21 mouse cellular contexts compared by ENCODE assay signal in the genomic region with DNA sequence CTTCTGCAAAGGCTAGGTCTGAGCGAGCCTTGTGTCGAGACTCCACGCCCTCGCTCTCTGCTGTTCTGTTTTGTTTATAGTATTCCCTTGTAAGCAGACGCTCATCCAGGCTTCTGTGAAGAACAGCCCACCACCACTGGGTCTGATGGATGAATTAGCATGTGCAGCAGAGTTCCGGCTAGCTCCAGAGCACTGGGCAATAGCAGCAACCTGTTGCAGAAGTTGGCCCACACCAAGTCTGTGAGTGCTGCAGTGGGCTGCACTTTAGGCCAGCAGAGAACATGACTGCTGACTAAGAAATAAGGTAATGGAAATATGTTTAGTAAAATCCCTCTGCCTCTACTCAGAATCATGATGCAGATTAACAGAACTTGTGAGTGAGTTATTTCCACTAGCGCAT. TPM values are rescaled to one million over a fixed set of nuclear protein-coding genes. Genes with fewer than 3 reads are reported as not detected.
DNase-seq lines count a peak whose midpoint lies in the region; ATAC-seq and TF ChIP-seq lines count a peak whose summit lies in the region.
"Had no signal": no experiment of that assay in that cellular context is flagged by ENCODE, and none has a peak within 500 bp of the region (broad histone marks: within the 10 kb centered on the region; RNA-seq: fewer than 3 reads in every experiment).

No protein-coding gene starts in this region.

- peak; percentile 59 for DNase-seq in brain, embryonic 14.5 days (ENCODE audit: low read depth)
- DNase-seq in forebrain, embryonic 11.5 days (ENCODE audit: low spot score), result no peak
- DNase-seq in natural killer cell, adult 2 months (ENCODE audit: low spot score in 2 of 2), result no peak
- DNase-seq in urinary bladder, postnatal 36 days (ENCODE audit: low spot score in 2 of 2), result no peak
- DNase-seq in layer of hippocampus, postnatal 14 days (ENCODE audit: low spot score in 2 of 2), result no peak
- DNase-seq: cerebellum, adult 9-11 months; heart, adult 11 months; kidney, adult 9 months; liver; lung, adult 18-20 months; right cerebral cortex, postnatal 25 days had no signal

- TF ChIP-seq CTCF in brain, embryonic 14.5 days (IDR thresholded peaks at IDR 0.05; ENCODE audit: borderline replicate concordance, extremely low read depth, insufficient read depth, insufficient read length), result no peak

- H3K36me3 ChIP-seq in forebrain, embryonic 11.5 days (ENCODE audit: control insufficient read depth, insufficient read depth, low read length), result no peaks in the 10 kb centered on the region
- no peaks in the 10 kb centered on the region for H3K36me3 ChIP-seq in hindbrain, embryonic 12.5 days
- no peaks in the 10 kb centered on the region for H3K36me3 ChIP-seq in midbrain, embryonic 13.5 days
- H3K36me3 ChIP-seq: embryonic facial prominence, embryonic 10.5 days; G1E; heart, embryonic 15.5 days had no signal

- H3K27me3 ChIP-seq in forebrain, embryonic 11.5 days (ENCODE audit: control insufficient read depth, insufficient read depth, low read length), result no peaks in the 10 kb centered on the region
- H3K27me3 ChIP-seq in hindbrain, embryonic 12.5 days, result no peaks in the 10 kb centered on the region
- H3K27me3 ChIP-seq in midbrain, embryonic 13.5 days, result no peaks in the 10 kb centered on the region
- H3K27me3 ChIP-seq: heart, embryonic 15.5 days had no signal

- no peak for TF ChIP-seq POLR2A in brain, embryonic 14.5 days (IDR thresholded peaks at IDR 0.05; ENCODE audit: borderline replicate concordance, extremely low read depth, insufficient read depth, insufficient read length, poor library complexity, severe bottlenecking)

- H3K9ac ChIP-seq in forebrain, embryonic 11.5 days (ENCODE audit: low read length), result no peak overlapping the region; the same call in 1 of the 2 replicates
- H3K9ac ChIP-seq in hindbrain, embryonic 12.5 days, result no peak overlapping the region
- H3K9ac ChIP-seq in midbrain, embryonic 13.5 days (replicated peaks), result no peak overlapping the region
- H3K9ac ChIP-seq: heart, embryonic 15.5 days had no signal

- H3K27ac ChIP-seq in forebrain, embryonic 11.5 days (ENCODE audit: low read depth, low read length), result peak overlapping the region; percentile 66
- H3K27ac ChIP-seq in hindbrain, embryonic 12.5 days, result peak overlapping the region; percentile 49
- peak overlapping the region; percentile 81 for H3K27ac ChIP-seq in midbrain, embryonic 13.5 days
- H3K27ac ChIP-seq: embryonic facial prominence, embryonic 10.5 days; heart, embryonic 15.5 days; macrophage had no signal

- no peak overlapping the region for H3K4me2 ChIP-seq in forebrain, embryonic 11.5 days (ENCODE audit: low read depth, low read length, severe bottlenecking)
- H3K4me2 ChIP-seq in hindbrain, embryonic 12.5 days (replicated peaks), result no peak overlapping the region
- H3K4me2 ChIP-seq in midbrain, embryonic 13.5 days (replicated peaks), result peak overlapping the region; percentile 1; the same call in 1 of the 2 replicates
- H3K4me2 ChIP-seq: heart, embryonic 15.5 days had no signal

- WGBS in forebrain, embryonic 11.5 days, result 65% methylated on average over 7 of the region's 7 CpGs
- whole genome bisulfite sequencing in hindbrain, embryonic 12.5 days, result 50% methylated on average over 7 of the region's 7 CpGs
- WGBS in midbrain, embryonic 13.5 days, result 34% methylated on average over 7 of the region's 7 CpGs

- no peaks in the 10 kb centered on the region for H3K9me3 ChIP-seq in forebrain, embryonic 11.5 days (ENCODE audit: control insufficient read depth, low read length)
- H3K9me3 ChIP-seq in hindbrain, embryonic 12.5 days (replicated peaks), result no peaks in the 10 kb centered on the region
- no peaks in the 10 kb centered on the region for H3K9me3 ChIP-seq in midbrain, embryonic 13.5 days
- H3K9me3 ChIP-seq: embryonic facial prominence, embryonic 10.5 days; heart, embryonic 15.5 days had no signal

- peak; percentile 49 for ATAC-seq in forebrain, embryonic 11.5 days (replicated peaks; ENCODE audit: low FRiP score)
- peak; percentile 61 for ATAC-seq in hindbrain, embryonic 12.5 days (ENCODE audit: low FRiP score)
- ATAC-seq in midbrain, embryonic 13.5 days, result peak; percentile 53

- H3K4me1 ChIP-seq in forebrain, embryonic 11.5 days (replicated peaks; ENCODE audit: control insufficient read depth, insufficient read depth, low read length), result peaks cover 16% of the 10 kb centered on the region; the same call in 1 of the 2 replicates
- peaks cover 18% of the 10 kb centered on the region for H3K4me1 ChIP-seq in hindbrain, embryonic 12.5 days
- peaks cover 32% of the 10 kb centered on the region for H3K4me1 ChIP-seq in midbrain, embryonic 13.5 days (replicated peaks)
- H3K4me1 ChIP-seq: heart, embryonic 15.5 days had no signal

- no peak overlapping the region for H3K4me3 ChIP-seq in forebrain, embryonic 11.5 days (ENCODE audit: low read depth, low read length)
- H3K4me3 ChIP-seq in hindbrain, embryonic 12.5 days, result no peak overlapping the region
- H3K4me3 ChIP-seq in midbrain, embryonic 13.5 days (replicated peaks), result no peak overlapping the region
- H3K4me3 ChIP-seq: embryonic facial prominence, embryonic 10.5 days; erythroblast, embryonic 14.5 days; heart, embryonic 15.5 days had no signal

RNA-seq across cellular contexts. Expression of gene Krtap7-1, which starts 21.7 kb away (rescaled TPM):
- polyA plus RNA-seq in brain, embryonic 14.5 days (2012; rRNA removed), result 0.21 and 0.71 TPM in 2 replicates
- not detected in 2 replicates for polyA plus RNA-seq in forebrain, embryonic 11.5 days (2014; fragmentation: Nextera tagmentation; extraction: Ambion mirVana)
- not detected in 2 replicates for polyA plus RNA-seq in hindbrain, embryonic 12.5 days (2016; fragmentation: Nextera tagmentation; extraction: Ambion mirVana)
- not detected in 2 replicates for polyA plus RNA-seq in midbrain, embryonic 13.5 days (2015; fragmentation: Nextera tagmentation; extraction: Ambion mirVana)
- not detected for total RNA-seq in layer of hippocampus, postnatal 14 days (2021)
- total RNA-seq: adrenal gland, adult 18-20 months; G1E; layer of hippocampus, adult 18-20 months had no signal
- polyA plus RNA-seq: embryonic facial prominence, embryonic 10.5 days; erythroblast, embryonic 14.5 days; G1E; heart, embryonic 15.5 days; macrophage; urinary bladder, adult 2 months had no signal

RNA-seq across cellular contexts. Expression of gene Krtap11-1, which starts 41.1 kb away (rescaled TPM):
- not detected in 2 replicates for polyA plus RNA-seq in brain, embryonic 14.5 days (2012; rRNA removed)
- not detected in 2 replicates for polyA plus RNA-seq in forebrain, embryonic 11.5 days (2014; fragmentation: Nextera tagmentation; extraction: Ambion mirVana)
- polyA plus RNA-seq in hindbrain, embryonic 12.5 days (2016; fragmentation: Nextera tagmentation; extraction: Ambion mirVana), result not detected in 2 replicates
- polyA plus RNA-seq in midbrain, embryonic 13.5 days (2015; fragmentation: Nextera tagmentation; extraction: Ambion mirVana), result not detected in 2 replicates
- not detected for total RNA-seq in layer of hippocampus, postnatal 14 days (2021)
- total RNA-seq: adrenal gland, adult 18-20 months; G1E; layer of hippocampus, adult 18-20 months had no signal
- polyA plus RNA-seq: embryonic facial prominence, embryonic 10.5 days; erythroblast, embryonic 14.5 days; G1E; heart, embryonic 15.5 days; macrophage; urinary bladder, adult 2 months had no signal

RNA-seq across cellular contexts. Expression of gene Krtap8-1, which starts 42.1 kb away (rescaled TPM):
- polyA plus RNA-seq in brain, embryonic 14.5 days (2012; rRNA removed), result not detected in 2 replicates
- polyA plus RNA-seq in forebrain, embryonic 11.5 days (2014; fragmentation: Nextera tagmentation; extraction: Ambion mirVana), result not detected in 2 replicates
- polyA plus RNA-seq in hindbrain, embryonic 12.5 days (2016; fragmentation: Nextera tagmentation; extraction: Ambion mirVana), result not detected in 2 replicates
- not detected in 2 replicates for polyA plus RNA-seq in midbrain, embryonic 13.5 days (2015; fragmentation: Nextera tagmentation; extraction: Ambion mirVana)
- total RNA-seq in layer of hippocampus, postnatal 14 days (2021), result not detected
- total RNA-seq: adrenal gland, adult 18-20 months; G1E; layer of hippocampus, adult 18-20 months had no signal
- polyA plus RNA-seq: embryonic facial prominence, embryonic 10.5 days; erythroblast, embryonic 14.5 days; heart, embryonic 15.5 days; macrophage; urinary bladder, adult 2 months had no signal
